Mouse (Mus musculus) left cerebral cortex, adult 18-20 months (tissue): ENCODE results near the gene Nup62. TPM values are rescaled to one million over a fixed set of nuclear protein-coding genes. Genes with fewer than 3 reads are reported as not detected.

Experiments
- DNase-seq, 2 experiments: peaks; one replicate each; pipeline ENCODE4 v3.0.0; 2021 to 2022; ENCODE audit warnings: low spot score in 2 of 2, mixed read lengths in 1 of 2
- total RNA-seq, 2 experiments: library from RNA; stranded (reverse); gene quantifications; 2 replicates each; pipeline ENCODE4 v1.2.3; 2021

Gene Nup62
- total RNA-seq, 2 experiments from 2014 or later, result 33.0 to 38.1 TPM

DNA sequence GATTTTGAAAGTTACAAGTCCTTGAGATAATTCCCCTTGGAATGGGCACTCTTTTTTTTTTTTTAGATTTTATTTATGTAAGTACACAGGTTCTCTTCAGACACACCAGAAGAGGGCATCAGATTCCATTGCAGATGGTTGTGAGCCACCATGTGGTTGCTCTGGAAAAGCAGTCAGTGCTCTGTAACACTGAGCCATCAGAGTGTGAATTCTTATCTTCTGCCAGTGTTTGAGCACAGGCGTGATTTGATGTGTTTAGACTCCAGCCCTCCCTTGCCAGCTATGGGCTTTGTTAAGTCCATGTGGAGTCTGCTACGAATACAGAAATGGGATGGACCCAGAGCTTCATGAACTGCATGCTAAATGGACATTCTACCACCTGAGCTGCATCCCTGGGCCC lies 2.3 kb downstream of the Nup62 start:
- no peak for DNase-seq

DNA sequence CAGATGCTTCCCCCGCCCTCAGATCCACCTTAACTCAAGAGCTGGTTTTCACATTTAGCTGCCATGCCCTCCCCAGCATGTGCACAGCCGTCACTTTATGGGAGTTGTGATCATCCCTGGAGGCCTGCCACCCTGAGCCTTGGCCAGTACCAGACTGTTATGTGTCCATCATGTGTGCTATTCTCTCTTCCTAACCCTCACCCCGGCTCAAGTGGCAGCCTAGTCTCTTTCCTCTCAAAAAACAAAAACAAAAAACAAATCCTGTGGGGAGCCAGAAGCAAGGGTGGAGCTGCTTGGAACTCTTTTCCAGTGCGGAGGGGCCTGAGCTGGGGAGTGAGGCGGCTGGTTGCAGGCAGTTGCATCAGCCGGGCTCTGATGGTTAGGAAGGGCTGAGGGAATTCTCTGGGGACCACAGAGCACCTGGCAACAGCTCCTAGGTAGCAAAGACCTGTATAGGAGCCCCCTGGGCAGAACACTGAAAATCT lies 2.9 kb downstream of the Nup62 start:
- DNase-seq, result no peak

DNA sequence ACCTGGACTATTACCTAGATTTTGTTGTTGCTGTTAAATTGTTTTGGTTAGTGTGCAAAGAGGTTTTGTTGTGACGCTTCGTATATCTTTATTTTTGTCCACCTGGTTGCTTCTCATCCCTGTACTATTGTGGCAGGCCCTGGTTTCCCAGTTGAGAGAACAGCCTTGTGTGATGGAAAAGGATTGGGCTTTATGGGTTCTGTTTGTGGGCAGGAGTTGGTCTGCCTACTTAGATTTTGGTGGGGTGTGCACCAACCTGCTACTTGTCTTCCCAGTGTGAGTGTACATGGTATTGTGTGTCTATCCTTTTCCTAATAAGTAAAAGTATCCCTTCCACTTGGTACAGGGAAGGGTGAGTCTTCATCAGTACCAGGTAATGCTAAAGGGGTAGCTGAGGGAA lies 3.5 kb downstream of the Nup62 start:
- no peak for DNase-seq

DNA sequence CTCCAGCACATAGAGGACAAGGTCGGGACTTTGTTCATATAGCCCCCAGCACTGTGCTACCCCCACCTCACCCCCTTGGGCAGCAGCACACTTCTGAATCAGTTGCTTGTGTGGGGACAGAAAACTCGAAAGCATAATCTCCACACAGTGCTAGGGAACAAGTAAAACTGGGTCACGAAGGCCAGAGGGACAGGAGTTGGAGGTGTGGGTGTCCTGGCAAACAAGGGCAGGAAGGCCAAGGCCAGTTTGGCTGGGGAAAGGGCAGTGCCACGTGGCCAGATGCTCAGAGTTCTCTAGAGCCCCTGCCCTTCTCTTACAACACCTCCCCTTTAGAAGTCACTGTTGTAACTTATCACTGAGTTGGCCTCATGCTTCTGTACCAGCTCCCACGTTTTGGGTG lies 4.0 kb downstream of the Nup62 start:
- DNase-seq, result no peak

DNA sequence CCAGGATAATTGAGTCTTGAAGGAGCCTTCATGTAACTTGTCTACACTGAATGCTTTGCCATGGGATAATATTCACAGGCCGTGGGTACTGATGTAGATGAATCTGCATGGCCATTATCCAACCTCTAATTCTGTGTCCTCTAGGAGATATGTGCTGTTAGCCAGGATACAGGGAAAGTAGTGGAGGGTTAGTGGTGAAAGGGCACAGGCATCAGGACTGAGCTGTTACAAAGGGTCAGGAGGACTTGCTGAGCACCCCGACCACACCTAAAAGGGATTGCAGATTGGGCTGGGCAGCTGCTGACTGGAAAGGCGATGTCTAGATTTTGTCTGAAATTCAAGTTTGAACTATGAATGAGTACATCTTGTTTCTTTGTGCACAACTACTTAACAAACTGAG lies 4.6 kb downstream of the Nup62 start:
- no peak for DNase-seq

DNA sequence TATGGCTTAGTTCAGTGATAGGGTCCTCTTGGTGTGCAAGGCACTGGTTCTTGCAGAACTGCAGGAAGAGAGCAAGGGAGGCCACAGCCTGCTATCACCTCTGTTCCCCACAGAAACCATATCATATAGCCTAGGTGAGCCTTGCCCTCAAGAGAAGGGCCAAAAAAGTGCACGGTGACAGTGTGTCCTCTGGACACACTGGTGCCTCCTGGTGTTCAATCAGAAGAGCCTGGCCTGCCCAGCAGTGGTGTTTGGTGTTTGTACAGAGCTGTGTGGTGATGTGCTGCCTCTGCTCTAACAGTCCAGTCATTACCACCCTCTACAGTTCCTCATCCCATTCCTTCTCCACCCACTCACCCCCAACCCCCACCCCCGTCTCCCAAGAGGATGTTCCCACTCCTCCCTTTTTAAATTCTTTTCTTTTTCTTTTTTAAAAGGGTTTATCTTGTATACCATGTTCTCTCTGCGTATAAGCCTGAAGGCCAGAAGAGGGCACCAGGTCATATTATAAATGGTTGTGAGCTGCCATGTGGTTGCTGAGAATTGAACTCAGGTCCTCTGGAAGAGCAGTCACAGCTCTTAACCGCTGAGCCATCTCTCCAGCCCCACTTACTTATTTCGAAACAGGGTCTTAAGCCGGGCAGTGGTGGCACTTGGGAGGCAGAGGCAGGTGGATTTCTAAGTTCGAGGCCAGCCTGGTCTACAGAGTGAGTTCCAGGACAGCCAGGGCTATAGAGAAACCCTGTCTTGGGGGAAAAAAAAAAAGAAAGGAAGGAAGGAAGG lies 6.0 kb downstream of the Nup62 start:
- DNase-seq, result peak in 1 of 2 experiments; percentile 0

DNA sequence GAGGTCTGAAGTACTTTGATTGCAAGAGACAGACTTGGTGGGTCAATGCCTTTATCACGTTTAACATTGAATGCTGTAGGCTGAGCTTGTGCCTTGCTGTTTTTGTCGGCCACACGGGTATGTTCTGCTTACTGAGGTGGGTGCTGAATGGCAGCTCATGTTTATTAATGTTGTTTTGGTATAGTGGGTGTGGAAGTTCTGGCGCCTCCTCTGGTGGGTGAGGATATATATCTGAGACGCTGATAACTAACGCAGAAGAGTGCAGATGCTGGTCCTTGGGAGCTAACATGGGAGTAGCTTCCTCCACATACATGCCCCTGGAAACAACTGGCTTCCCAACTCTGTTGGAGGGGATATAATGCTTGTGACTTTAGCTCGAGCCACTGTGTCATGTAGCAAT lies 7.5 kb downstream of the Nup62 start:
- peak in 1 of 2 experiments; percentile 3 for DNase-seq

DNA sequence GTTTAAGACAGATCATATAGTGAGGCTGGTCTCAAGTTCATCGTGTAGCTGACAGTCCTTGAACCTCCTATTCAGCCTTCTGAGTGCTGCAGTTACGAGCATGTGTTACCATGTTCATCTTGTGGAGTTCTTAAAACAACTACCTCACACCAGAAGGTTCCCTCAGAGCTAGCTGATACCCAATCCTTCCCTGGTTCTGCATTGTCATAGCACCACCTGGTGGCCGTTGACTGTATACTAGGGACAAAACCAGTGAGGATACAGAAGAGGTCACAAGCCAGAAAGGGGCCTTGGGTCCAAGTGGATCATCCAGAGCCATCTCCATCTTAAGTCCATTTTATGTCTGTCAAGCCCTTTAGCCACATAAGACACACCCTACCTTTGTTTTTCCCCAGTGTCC lies 9.0 kb downstream of the Nup62 start:
- peak; percentile 83 to 85 for DNase-seq

DNA sequence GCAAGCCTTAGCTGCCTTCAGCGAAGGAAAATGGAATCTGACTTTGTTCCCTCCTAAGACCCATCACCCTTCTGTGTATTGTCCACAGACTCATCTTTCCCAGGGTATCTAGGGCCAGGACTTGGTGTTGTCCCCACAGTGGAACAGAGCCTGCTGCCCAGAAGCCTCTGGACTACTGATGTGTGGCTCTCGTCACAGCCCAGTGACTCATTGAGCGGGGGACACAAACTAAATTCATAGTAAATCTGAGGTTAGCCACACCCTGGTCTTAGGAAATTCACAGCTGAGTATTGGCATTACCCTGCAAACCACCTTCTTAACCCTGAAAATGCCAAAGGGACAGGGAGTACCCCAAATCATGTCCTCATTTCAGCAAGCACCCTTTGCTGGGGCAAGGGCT lies 10.9 kb downstream of the Nup62 start:
- no peak for DNase-seq

DNA sequence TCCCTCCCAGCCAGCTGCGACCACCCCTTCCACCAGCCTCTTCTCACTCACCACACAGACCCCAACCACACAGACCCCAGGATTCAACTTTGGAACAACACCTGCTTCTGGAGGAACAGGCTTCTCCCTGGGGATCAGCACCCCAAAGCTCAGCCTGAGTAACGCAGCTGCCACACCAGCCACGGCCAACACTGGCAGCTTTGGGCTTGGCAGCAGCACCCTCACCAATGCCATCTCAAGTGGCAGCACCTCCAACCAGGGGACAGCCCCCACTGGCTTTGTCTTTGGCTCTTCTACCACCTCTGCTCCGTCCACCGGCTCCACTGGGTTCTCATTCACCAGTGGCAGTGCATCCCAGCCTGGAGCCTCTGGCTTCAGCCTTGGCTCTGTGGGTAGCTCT lies 12.8 kb downstream of the Nup62 start:
- no peak for DNase-seq

DNA sequence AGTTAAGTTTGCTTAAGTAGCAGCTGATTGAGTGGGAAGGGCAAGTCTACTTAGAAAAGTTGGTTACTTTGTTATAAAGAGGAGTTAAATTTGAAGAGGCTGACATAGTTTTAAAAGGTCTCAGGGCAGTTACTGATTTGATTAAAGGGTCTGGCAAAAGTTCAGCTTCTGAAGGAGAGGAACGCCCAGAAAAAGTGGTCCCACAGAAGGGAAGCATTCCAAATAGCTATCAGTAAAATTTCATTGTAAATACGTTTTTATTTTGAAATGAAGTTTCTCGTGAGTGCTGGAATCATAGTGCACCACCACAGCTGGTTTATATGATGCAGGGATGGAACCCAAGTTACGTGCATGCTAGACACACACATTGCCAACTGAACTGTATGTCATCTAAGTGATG lies 16.9 kb downstream of the Nup62 start:
- DNase-seq, result no peak

DNA sequence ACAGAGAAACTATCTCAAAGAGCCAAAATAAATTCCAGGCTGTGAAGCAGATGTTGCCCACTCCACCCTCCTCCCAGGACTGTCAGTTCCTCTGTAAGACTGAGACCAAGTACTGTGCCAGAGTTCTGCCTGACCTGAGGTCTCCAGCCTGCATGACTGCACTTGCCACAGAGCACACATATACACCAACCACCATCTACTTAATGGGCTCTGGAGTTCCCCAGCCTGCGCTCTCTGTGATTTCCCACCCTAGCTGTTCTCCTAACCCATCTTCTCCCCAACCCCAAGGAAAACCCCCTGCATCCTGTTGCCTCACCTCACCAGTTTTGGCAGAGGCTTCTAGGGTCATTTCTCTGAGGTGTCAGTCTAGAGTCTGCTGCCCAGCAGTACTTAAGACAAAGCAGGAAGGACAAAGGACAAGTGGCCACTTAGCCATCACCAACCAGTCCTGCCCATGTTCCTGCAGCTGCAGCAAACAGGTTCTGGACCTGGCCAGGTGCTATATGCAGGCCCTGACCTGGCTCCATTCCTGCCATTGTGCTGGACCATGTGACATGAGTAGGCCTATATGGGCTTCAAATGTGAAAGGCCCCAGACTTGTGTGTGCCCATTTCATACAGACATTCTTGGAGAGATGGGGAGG lies 19.6 kb downstream of the Nup62 start:
- DNase-seq, result no peak

DNA sequence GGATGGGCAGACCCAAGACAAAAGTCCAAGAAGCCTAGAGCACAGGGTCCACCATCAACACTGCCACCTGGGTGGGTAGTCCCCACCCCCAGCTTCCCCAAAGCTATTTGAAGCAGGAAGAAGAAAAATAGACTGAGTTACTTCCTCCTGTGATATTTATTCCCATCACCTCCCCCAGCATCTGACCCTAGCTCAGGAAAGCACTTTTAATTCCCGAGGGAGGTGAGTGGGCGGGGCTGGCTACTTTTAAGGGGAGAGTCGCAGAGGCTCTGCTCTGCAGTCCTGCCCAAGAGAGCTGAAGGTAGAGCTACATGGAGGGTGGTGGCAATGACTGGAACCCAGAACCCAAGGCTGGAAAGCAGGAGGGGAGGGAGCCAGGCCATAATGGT lies 20.1 kb downstream of the Nup62 start:
- DNase-seq, result no peak

DNA sequence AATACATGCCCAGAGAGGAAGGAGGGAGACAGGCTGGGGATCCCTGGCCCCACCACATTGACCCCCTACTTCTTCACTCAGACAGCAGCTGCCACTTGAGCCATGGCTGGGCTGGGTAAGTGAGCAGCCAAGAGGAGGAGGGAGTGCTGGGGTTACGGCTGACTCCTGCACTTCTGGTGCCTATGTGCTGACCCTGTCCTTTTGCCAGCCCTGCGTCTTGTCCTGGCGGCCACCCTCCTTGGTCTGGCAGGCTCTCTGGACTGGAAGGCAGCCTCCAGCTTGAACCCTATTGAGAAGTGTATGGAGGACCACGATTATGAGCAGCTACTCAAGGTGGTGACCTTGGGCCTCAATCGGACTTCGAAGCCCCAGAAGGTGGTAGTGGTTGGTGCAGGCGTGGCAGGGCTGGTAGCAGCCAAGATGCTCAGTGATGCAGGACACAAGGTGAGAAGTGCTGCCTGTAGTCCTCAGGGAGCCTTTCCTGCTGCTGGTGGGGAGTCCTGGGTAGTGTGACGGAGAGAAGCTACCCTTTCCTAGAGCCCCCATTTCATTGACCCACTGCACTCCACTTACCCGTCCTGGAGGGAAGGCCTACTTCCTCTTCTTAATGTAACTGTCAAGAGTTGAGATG lies 20.6 kb downstream of the Nup62 start:
- DNase-seq, result no peak

DNA sequence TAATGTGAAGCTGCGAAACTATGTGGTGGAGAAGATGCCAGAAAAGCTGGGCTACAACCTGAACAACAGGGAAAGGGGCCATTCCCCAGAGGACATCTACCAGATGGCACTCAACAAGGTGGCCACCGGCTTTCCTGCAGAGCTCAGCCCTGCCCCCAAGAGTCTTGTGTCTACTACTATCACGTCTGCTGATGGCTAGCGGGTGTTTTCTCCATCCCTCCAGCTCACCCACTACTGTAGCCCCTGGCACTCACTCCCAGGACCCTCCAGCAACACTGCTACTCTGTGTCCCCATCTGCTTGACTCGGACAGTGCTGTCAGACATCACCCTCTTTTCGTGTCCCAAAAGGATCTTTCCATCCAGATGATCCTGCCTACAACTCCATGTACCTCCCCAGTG lies 22.2 kb downstream of the Nup62 start:
- DNase-seq, result no peak

DNA sequence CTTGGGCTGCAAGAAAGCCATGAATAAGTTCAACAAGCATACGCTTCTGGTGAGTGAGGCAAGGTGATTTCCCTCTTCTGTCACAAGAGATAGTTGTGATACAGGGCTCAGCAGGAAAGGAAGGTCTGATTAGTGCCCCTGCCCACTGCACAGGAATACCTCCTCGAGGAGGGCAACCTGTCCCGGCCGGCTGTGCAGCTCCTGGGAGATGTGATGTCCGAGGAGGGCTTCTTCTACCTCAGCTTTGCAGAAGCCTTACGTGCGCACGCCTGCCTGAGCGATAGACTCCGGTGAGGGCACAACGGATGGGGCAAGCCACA lies 23.2 kb downstream of the Nup62 start:
- no peak for DNase-seq

DNA sequence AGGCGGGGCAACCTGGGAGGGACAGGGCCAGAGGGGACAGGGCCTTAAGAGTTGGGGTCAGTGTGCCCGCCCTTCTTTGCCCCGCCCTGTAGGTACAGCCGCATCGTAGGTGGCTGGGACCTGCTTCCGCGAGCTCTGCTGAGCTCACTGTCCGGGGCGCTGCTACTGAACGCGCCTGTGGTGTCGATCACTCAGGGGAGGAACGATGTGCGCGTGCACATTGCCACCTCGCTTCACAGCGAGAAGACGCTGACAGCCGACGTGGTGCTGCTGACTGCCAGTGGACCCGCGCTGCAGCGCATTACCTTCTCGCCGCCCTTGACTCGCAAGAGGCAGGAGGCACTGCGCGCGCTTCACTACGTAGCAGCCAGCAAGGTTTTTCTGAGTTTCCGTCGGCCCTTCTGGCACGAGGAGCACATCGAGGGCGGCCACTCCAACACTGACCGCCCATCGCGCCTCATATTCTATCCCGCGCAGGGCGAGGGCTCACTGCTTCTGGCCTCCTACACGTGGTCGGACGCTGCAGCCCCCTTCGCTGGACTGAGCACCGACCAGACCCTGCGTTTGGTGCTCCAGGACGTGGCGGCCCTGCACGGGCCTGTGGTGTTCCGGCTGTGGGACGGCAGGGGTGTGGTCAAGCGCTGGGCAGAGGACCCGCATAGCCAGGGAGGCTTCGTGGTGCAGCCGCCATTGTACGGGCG lies 23.8 kb downstream of the Nup62 start:
- DNase-seq, result peak in 1 of 2 experiments; percentile 39

DNA sequence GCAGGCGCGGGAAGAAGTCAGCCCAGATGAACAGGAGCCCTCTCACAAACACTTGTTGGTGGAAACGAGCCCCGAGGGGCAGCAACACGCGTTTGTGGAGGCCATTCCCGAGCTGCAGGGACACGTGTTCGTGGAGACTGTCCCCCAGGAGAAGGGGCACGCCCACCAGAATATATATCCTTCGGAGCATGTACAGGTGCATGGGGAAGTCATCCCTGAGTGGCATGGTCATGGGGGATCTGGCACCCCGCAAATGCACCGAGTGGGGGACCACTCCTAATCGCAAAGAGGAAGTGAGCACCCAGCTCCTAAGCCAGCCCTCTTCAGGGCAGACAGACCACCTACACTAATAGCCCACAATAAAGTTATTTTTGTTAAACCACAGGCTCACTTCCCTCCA lies 24.5 kb downstream of the Nup62 start:
- DNase-seq, result no peak

DNA sequence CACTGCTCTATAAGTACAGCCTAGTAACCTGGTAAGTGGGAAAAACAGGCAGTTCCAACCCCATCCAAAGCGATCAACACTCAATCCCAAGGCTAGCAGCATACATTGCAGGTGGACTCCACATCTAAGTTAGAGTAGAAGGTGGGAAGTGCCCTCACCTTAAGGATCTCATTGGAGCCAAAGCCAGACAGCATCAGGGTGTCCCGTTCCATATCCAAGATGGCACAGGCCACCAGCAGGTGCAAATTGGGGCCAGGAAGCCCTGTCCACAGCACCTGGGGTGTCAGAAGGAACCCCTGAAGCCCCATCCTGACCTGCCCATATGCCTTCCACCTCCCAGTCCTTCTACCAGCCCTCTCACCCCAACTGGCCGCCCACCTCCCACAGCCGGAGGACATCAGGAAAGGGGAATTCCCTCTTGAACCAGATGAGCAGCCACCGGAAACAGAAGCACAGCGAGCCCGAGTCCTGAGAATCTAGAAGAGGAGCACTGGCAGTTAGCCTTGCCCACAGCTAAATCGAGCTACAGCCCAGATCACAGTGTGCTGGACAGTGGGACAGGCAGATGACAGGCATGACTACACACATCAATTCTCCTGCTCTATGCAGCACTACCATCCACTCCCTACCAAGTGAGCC lies 26.1 kb downstream of the Nup62 start:
- DNase-seq, result no peak

DNA sequence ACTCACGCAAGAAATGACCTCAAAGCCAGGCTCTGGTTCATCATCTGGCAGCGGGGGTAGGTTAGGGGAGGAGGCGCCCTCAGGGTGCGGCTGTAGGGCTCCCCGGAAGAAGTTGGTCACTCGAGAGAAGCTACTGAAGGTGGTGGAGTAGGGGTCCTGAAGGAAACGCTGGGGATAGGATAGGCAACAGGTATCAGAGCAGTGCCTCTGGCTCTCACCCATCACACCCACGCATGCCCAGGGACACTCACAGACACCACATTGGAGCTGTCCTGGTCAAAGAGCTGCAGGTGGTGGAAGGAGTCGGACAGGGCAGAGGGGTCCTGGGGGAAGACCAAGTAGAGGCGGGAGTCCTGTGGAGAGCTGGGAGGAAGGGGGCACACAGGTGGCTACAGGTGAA lies 29.1 kb downstream of the Nup62 start:
- no peak for DNase-seq

DNA sequence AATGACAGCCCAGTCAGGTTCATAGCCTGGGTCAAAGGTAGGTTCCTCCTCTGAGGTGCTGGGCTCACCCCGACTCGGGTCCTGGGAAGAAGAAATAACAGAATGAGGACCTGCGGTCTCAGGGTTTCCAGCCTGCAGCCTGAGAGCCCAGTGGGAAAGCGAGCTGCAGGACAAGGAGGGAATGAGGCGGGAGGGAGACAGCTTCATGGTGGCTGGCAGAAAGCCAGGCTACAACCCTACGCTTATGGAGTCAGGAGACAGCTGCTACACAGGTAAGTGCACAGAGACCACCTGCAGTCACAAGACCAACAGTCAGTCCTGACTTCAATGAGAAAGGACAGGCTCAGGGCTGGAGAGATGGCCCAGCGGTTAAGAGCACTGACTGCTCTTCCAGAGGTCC lies 30.9 kb downstream of the Nup62 start:
- no peak for DNase-seq

DNA sequence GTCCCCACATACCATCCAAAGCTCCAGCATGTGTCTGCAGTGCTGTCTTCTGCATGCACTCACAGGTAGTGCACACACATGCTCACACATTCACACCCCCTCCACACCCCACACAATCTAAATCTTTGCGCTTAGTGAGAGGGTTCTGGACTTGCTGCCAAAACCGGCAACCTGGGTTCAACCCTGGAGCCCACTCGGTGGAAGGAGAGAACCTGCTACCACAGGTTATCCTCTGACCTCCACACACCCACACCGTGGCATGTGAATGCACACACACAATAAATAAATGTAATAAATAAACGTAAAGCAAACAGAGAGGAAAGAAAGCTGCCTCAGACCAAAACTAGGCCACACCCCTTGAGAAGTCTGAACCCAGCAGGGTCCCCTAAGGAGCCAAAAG lies 31.9 kb downstream of the Nup62 start:
- no peak for DNase-seq
